Mouse (Mus musculus) thymus, postnatal 14 days (tissue): Measurements from ENCODE around the gene Sun1.

Experiments
- DNase-seq: peaks from one replicate; pipeline ENCODE4 v3.0.0; 2021

Sun1 gene

GRCm38 (mm10) chr5:139199995-139200769, at the start of gene Sun1:
Sun1 (plus strand) TSS chr5:139200637.
- peak; percentile 99 for DNase-seq

- DNase-seq: peak; percentile 32
Measured at GRCm38 (mm10) chr5:139160899-139161298, 39.5 kb upstream of the Sun1 start.

DNA sequence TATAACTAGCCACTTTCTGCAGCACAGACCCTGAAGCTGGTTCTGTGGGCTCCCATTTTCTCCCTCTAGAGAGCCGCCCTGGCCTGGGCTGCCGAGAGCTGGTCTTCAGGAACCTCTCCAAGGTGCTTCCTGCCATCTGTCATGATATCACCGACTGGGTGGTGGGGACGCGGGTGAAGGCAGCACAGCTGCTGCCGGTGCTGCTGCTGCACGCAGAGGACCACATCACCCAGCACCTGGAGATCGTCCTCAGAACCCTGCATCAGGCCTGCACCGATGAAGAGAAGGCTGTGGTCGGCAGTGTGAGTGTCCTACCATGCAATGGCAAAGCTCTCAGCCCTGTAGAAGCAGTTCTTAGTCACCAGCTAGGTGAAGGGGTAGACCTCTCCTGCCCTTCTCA, 38.8 kb upstream of the Sun1 start:
- peak; percentile 86 for DNase-seq

DNA sequence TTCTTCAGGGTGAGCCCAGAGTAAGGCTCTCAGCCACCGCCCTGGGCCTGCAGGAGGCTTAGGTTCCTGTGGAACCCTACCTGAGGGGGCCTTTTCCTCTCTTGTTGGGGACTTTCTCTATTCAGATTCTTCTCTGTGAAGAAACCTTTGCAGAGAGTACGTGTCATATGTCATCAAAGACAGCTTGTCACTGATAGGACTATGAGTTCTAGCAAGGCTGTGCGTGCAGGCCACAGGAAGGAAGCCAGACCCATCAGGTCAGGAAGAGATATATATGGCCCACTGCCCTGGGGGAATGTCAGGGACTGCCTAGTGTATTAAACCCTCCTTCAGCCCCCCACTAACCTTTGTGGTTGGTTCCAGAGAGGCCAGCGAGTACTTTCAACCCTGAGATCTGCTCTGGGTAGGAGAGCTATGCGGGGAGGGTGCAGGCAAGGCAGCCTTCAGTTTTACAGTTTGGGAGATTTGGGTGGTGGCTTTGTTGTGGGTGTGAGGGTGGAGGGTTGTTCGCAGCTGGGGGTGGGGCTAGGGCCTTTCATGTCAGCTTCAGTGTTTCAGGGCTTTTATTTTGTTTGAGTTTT, 33.6 kb upstream of the Sun1 start:
- DNase-seq: peak; percentile 88

- peak; percentile 16 for DNase-seq
Measured at GRCm38 (mm10) chr5:139167548-139167947, 32.9 kb upstream of the Sun1 start.

- no peak for DNase-seq
Measured at GRCm38 (mm10) chr5:139171929-139172328, 28.5 kb upstream of the Sun1 start.

- no peak for DNase-seq
Measured at GRCm38 (mm10) chr5:139174141-139174540, 26.3 kb upstream of the Sun1 start.

- DNase-seq: no peak
Measured at GRCm38 (mm10) chr5:139174556-139175547, 25.6 kb upstream of the Sun1 start.

DNA sequence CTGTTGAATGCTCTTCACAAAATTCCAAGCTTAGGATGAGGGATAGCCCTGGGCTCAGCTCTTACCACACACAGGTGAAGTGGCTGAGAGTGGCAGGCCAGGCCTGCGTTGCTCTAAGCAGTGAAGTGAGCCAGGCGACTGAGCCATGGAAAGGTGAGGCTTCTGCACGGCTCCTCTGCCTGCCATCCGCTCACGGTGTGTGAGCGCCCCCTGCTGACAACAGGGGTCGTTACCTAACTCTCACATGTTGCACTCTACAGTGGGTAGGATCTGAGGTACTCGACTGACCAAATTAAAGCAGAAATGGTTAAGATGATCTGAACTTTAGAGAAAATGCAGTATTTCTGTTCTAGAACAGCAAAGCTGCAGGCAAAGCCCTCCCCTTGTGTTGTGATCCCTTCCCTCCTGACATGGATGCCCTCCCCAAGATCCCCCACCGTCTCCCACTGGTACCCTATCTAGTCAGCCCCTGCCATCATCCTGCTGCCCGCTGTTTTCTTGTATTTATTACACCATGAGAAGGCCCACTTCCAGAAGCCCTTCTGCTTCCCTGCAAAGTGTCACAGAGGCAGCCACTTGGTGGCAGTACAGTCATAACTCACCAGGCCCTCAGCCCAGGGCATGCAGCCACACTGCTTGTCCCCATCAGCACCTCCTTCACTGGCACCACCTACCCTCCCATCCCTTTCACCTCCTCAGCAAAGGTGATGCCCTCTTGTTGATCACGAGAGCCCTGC, 21.4 kb upstream of the Sun1 start:
- DNase-seq: peak; percentile 88

GRCm38 (mm10) chr5:139183131-139183530, 17.3 kb upstream of the Sun1 start:
- DNase-seq: no peak

- no peak for DNase-seq
Measured at GRCm38 (mm10) chr5:139183601-139184000, 16.8 kb upstream of the Sun1 start.

DNA sequence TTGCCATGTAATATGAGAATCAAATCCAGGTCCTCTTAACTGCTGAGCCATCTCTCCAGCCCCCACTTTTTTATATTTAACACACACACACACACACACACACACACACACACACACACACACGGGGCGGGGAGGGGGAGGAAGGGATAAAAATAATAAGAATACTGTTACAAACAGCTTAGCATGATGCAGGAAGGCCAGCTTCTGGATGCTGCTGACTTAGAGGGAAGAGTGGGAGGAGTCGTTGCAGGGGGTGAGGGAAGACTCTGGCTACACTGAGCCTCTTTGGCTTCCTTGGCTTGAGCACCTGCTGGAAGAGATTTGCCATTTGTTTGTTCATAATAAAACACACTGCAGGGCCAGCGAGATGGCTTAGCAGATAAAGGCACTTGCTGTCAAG, 15.5 kb upstream of the Sun1 start:
- DNase-seq: no peak

DNA sequence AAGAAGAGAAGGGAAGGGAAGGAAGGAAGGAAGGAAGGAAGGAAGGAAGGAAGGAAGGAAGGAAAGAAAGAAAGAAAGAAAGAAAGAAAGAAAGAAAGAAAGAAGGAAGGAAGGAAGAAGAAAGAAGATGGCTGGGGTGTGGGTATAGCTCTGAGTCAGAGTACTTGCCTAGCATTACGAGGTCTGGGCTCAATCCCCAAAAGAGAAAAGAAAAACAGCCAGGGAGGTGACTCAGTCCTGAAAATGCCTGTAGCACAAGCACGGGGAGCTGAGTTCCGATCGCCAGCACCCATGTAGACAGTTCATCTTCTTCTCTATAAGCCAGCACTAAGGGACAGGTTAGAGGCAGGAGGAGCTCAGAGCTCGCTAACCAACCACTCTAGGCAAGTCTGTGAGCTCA, 10.7 kb upstream of the Sun1 start:
- no peak for DNase-seq

- no peak for DNase-seq
Measured at GRCm38 (mm10) chr5:139190958-139191357, 9.5 kb upstream of the Sun1 start.

DNA sequence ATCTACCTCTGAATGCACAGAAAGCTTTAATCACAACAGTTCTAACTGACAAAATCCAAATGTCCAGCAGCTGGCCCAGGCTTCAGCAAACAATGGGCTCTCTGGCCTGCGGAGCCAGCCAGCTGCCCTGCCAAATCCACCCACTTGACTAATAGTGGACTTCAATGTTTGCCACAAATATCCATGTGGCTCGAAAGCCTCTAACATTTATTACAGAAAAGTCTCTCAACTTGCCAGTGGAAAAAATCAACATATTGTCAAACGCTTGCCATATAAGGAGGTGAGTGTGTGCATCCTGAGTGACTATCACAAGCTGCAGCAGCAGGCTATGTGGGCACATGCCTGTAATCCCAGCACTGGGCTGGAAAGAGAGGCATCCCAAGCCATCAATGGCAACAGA, 1.7 kb upstream of the Sun1 start:
- DNase-seq: no peak

GRCm38 (mm10) chr5:139199636-139199994, 822 bp upstream of the Sun1 start:
- no peak for DNase-seq

- DNase-seq: no peak
Measured at GRCm38 (mm10) chr5:139200770-139201569, 533 bp downstream of the Sun1 start.

- no peak for DNase-seq
Measured at GRCm38 (mm10) chr5:139202127-139202526, 1.7 kb downstream of the Sun1 start.

DNA sequence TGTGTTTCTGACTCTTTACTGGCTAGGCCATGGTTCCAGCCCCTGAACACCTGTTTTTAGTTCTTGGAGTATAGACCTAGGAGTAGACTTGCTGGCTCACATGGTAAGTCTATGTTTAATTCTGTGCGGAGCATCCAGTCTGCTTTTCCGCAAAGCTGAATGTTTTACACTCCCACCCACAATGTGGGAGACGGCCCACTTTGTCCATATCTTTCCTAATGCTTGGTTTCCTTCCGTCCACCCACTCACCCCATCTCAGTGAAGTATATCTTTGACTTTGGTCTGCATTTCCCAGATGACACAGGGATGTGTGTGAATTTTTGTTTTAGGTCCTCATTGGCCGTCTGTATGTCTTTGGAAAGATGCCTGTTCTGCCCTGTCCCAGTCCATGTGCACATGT, 2.9 kb downstream of the Sun1 start:
- no peak for DNase-seq

DNA sequence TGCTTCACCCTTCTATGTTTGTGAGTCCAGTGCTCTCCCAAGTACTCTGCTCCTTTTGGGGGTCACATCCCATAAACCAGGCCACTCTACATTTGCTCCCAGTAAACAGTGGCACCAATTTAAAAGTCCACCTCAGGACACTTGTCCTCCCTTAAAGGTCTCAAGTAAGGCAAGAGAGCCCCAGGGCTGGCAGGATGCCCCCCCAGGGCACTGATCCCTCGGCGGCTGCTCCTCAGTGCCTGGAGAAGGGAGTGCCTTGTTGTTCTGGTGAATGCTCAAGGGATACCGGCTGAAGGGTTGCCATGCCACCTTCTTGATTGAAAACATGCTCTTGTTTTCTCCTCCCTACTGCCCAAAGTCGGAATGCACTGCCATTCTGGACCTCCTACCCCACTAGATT, 5.6 kb downstream of the Sun1 start:
- no peak for DNase-seq

- DNase-seq: peak; percentile 37
Measured at GRCm38 (mm10) chr5:139206525-139206924, 6.1 kb downstream of the Sun1 start.

DNA sequence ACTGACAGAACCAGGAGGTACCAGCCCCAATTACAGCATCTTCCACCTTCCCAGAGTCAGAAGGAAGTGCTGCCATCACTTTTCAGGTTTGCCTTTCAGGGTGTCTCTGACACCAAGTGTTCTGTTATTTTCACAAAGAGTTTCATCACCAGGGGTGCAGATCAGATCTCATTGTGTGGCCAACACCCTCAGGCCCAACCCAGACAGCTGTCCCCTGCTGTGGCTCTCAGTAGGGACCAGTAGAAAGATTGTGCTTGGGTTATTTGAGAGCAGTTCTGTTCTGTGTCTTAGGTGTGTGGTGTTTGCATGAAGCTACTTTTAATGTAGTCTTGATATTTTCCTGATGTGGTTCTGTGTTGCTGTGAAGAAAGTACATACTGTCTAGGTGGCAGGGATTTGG, 7.7 kb downstream of the Sun1 start:
- no peak for DNase-seq
